Mouse (Mus musculus) liver, embryonic 15.5 days (tissue): ENCODE measurements around the gene Wdr61. TPM values are rescaled to one million over a fixed set of nuclear protein-coding genes. Genes with fewer than 3 reads are reported as not detected.
"Not testable (repeated sequence)": the region's sequence is repeated elsewhere in the genome, so short reads cannot be mapped to it uniquely, and the experiment has no call there.

Experiments used
- ATAC-seq: fragments of 200-750 bp; cut with Nextera tagmentation; 2 replicates; pipeline ENCODE4 v1.8.0; 2017; ENCODE audit warnings: moderate number of reproducible peaks, mild to moderate bottlenecking, moderate library complexity; ENCODE audit not compliant: insufficient read depth
- H3K27ac ChIP-seq: fragments of 300-500 bp; sonication (generic); replicated peaks from 2 replicates; pipeline ENCODE4 v1.5.1; 2015; ENCODE audit warnings: mild to moderate bottlenecking, inconsistent platforms
- H3K27me3 ChIP-seq: fragments of 300-500 bp; sonication (generic); 2 replicates; pipeline ENCODE4 v1.6.1; 2015; ENCODE audit warnings: mild to moderate bottlenecking, inconsistent platforms
- H3K36me3 ChIP-seq: fragments of 300-500 bp; sonication (generic); replicated peaks from 2 replicates; pipeline ENCODE4 v1.6.1; 2015; ENCODE audit warnings: moderate library complexity, mild to moderate bottlenecking, inconsistent platforms
- H3K4me1 ChIP-seq: fragments of 300-500 bp; sonication (generic); replicated peaks from 2 replicates; pipeline ENCODE4 v1.6.1; 2015; ENCODE audit warnings: inconsistent platforms
- H3K4me2 ChIP-seq: fragments of 300-500 bp; sonication (generic); 2 replicates; pipeline ENCODE4 v1.6.1; 2015; ENCODE audit warnings: moderate library complexity, mild to moderate bottlenecking, inconsistent platforms
- H3K4me3 ChIP-seq: fragments of 300-500 bp; sonication (generic); replicated peaks from 2 replicates; pipeline ENCODE4 v1.5.1; 2015; ENCODE audit warnings: mild to moderate bottlenecking, inconsistent platforms
- H3K9ac ChIP-seq: fragments of 300-500 bp; sonication (generic); 2 replicates; pipeline ENCODE4 v1.6.1; 2015; ENCODE audit warnings: moderate library complexity, mild to moderate bottlenecking, inconsistent platforms
- H3K9me3 ChIP-seq: fragments of 300-500 bp; sonication (generic); replicated peaks from 2 replicates; pipeline ENCODE4 v1.6.1; 2016; ENCODE audit warnings: inconsistent platforms
- WGBS: fragments of 180-500 bp; shearing (Covaris S2); methylation state at CpG from one replicate; pipeline ENCODE4 v1.1.7; 2015; ENCODE audit warnings: mixed read lengths; ENCODE audit not compliant: insufficient replicate concordance; 5-methylcytosine and 5-hydroxymethylcytosine counted together
- polyA plus RNA-seq: library from polyadenylated mRNA; unstranded; fragments of >200 nt; fragmentation: Nextera tagmentation; extraction: Ambion mirVana; gene quantifications from 2 replicates; pipeline ENCODE4 v1.2.1, GENCODE M21; 2015

The Wdr61 gene
- polyA plus RNA-seq, 1 experiment from 2014 or later = 80.3 TPM

- H3K9ac ChIP-seq = peak overlapping the region; percentile 95
- peak overlapping the region; percentile 85 for H3K4me3 ChIP-seq
- H3K27me3 ChIP-seq = peaks cover 40% of the 10 kb centered on the region
- no peaks in the 10 kb centered on the region for H3K9me3 ChIP-seq
- peaks cover 84% of the 10 kb centered on the region for H3K4me1 ChIP-seq
- WGBS = 1% methylated on average over 92 of the region's 92 CpGs
- peak overlapping the region; percentile 96 for H3K27ac ChIP-seq
- ATAC-seq = peak; percentile 54
- peak overlapping the region; percentile 84 for H3K4me2 ChIP-seq
- H3K36me3 ChIP-seq = no peaks in the 10 kb centered on the region
Observed at GRCm38 (mm10) chr9:54699345-54700173, 34.8 kb downstream of the Wdr61 start.

GRCm38 (mm10) chr9:54699087-54699344 lies 35.3 kb downstream of the Wdr61 start:
- Histone ChIP-seq H3K4me1 (peaks cover 79% of the 10 kb centered on the region), H3K27ac (peak overlapping the region; percentile 96), H3K27me3 (peaks cover 43% of the 10 kb centered on the region), H3K9me3 (no peaks in the 10 kb centered on the region), H3K36me3 (no peaks in the 10 kb centered on the region), H3K4me2 (peak overlapping the region; percentile 84), H3K4me3 (peak overlapping the region; percentile 85), H3K9ac (peak overlapping the region; percentile 95)
- WGBS = 8% methylated on average over 27 of the region's 27 CpGs
- peak; percentile 41 for ATAC-seq

- H3K36me3 ChIP-seq = no peaks in the 10 kb centered on the region
- ATAC-seq = peak; percentile 91
- peak within 1 kb of the TSS; percentile 84 for H3K4me2 ChIP-seq
- H3K9me3 ChIP-seq = no peaks in the 10 kb centered on the region
- peaks cover 74% of the 10 kb centered on the region for H3K4me1 ChIP-seq
- WGBS = 26% methylated on average over 17 of the region's 17 CpGs
- peaks cover 43% of the 10 kb centered on the region for H3K27me3 ChIP-seq
- H3K4me3 ChIP-seq = peak within 1 kb of the TSS; percentile 85
- H3K9ac ChIP-seq = peak within 1 kb of the TSS; percentile 95
- H3K27ac ChIP-seq = peak within 1 kb of the TSS; percentile 96
Observed at GRCm38 (mm10) chr9:54698318-54699086, 35.8 kb downstream of the Wdr61 start, which contains the start of gene Dnaja4. TSS of gene Dnaja4 (plus strand) at chr9:54698873.

GRCm38 (mm10) chr9:54691241-54691805 lies 43.0 kb downstream of the Wdr61 start:
- peak overlapping the region; percentile 45; the same call in 1 of the 2 replicates for H3K9ac ChIP-seq
- not testable (repeated sequence) for H3K27ac ChIP-seq, H3K36me3 ChIP-seq, H3K9me3 ChIP-seq
- 0 out of 2 replicates have a peak, but pooled peaks have one; percentile 54 for ATAC-seq
- peak overlapping the region; percentile 41 for H3K4me3 ChIP-seq
- peaks cover 16% of the 10 kb centered on the region for H3K4me1 ChIP-seq
- whole genome bisulfite sequencing = 2% methylated on average over 31 of the region's 31 CpGs
- peak overlapping the region; percentile 70 for H3K4me2 ChIP-seq
- H3K27me3 ChIP-seq = peaks cover 44% of the 10 kb centered on the region

- 84% methylated on average over 2 of the region's 2 CpGs for WGBS
- not testable (repeated sequence) for ATAC-seq, H3K9ac ChIP-seq, H3K4me1 ChIP-seq, H3K27ac ChIP-seq, H3K36me3 ChIP-seq, H3K9me3 ChIP-seq, H3K4me2 ChIP-seq, H3K4me3 ChIP-seq
- H3K27me3 ChIP-seq = peaks cover 48% of the 10 kb centered on the region
Observed at GRCm38 (mm10) chr9:54690697-54691096, 43.6 kb downstream of the Wdr61 start.

- peaks cover 6% of the 10 kb centered on the region for H3K4me1 ChIP-seq
- WGBS = 69% methylated on average over 8 of the region's 8 CpGs
Observed at GRCm38 (mm10) chr9:54689446-54689845, 44.9 kb downstream of the Wdr61 start.

GRCm38 (mm10) chr9:54687246-54688236 lies 46.8 kb downstream of the Wdr61 start:
- Histone ChIP-seq H3K27me3 (peaks cover 48% of the 10 kb centered on the region), H3K4me2 (no peak overlapping the region), H3K36me3 (no peaks in the 10 kb centered on the region), H3K4me3 (no peak overlapping the region), H3K9me3 (no peaks in the 10 kb centered on the region), H3K9ac (no peak overlapping the region), H3K27ac (no peak overlapping the region), H3K4me1 (peaks cover 6% of the 10 kb centered on the region)
- whole genome bisulfite sequencing = 64% methylated on average over 14 of the region's 14 CpGs
- ATAC-seq = no peak

More at GRCm38 (mm10) chr9:54689446-54689845, 44.9 kb downstream of the Wdr61 start:
- no peaks in the 10 kb centered on the region for H3K36me3 ChIP-seq
- H3K9me3 ChIP-seq = no peaks in the 10 kb centered on the region
- no peak for ATAC-seq
- no peak overlapping the region for H3K4me3 ChIP-seq
- H3K4me2 ChIP-seq = no peak overlapping the region
- no peak overlapping the region for H3K9ac ChIP-seq
- no peak overlapping the region for H3K27ac ChIP-seq
- H3K27me3 ChIP-seq = peaks cover 52% of the 10 kb centered on the region

- no peak for ATAC-seq
- no peak overlapping the region for H3K27ac ChIP-seq
- no peaks in the 10 kb centered on the region for H3K9me3 ChIP-seq
- no peaks in the 10 kb centered on the region for H3K4me1 ChIP-seq
- no peak overlapping the region for H3K4me2 ChIP-seq
- 51% methylated on average over 7 of the region's 7 CpGs for WGBS
- H3K4me3 ChIP-seq = no peak overlapping the region
- H3K9ac ChIP-seq = no peak overlapping the region
- peaks cover 46% of the 10 kb centered on the region for H3K27me3 ChIP-seq
- no peaks in the 10 kb centered on the region for H3K36me3 ChIP-seq
Observed at GRCm38 (mm10) chr9:54683814-54684605, 50.3 kb downstream of the Wdr61 start.

GRCm38 (mm10) chr9:54682846-54683245 lies 51.5 kb downstream of the Wdr61 start:
- WGBS = 63% methylated on average over 4 of the region's 4 CpGs
- H3K4me1 ChIP-seq = no peaks in the 10 kb centered on the region
- no peak overlapping the region for H3K27ac ChIP-seq
- no peaks in the 10 kb centered on the region for H3K36me3 ChIP-seq
- no peak overlapping the region for H3K4me3 ChIP-seq
- ATAC-seq = no peak
- no peak overlapping the region for H3K9ac ChIP-seq
- no peaks in the 10 kb centered on the region for H3K9me3 ChIP-seq
- H3K27me3 ChIP-seq = peaks cover 39% of the 10 kb centered on the region
- H3K4me2 ChIP-seq = no peak overlapping the region
